Mouse (Mus musculus) spleen, adult 2 months (tissue): ENCODE results near the gene Efna4.

Source experiments
- CTCF ChIP-seq: fragments of 200-500 bp; IDR thresholded peaks from 2 replicates; pipeline ENCODE4 v1.5.1; 2011; ENCODE audit warnings: mild to moderate bottlenecking, inconsistent platforms; ENCODE audit not compliant: insufficient read depth, insufficient read length, insufficient replicate concordance; ENCODE audit errors: extremely low read depth
- POLR2A ChIP-seq: fragments of 200-500 bp; IDR thresholded peaks from 2 replicates; pipeline ENCODE4 v1.6.1; 2011; ENCODE audit warnings: low read depth, low read length, inconsistent platforms

GRCm38 (mm10) chr3:89341794-89342193, 4.0 kb upstream of the Efna4 start:
- no peak for TF ChIP-seq CTCF
- TF ChIP-seq POLR2A, result no peak
